Mouse (Mus musculus) cortical plate, adult 2 months (tissue): ENCODE measurements around the gene Adh1.

Experiments
- CTCF ChIP-seq: fragments of 200-500 bp; IDR thresholded peaks from 2 replicates; pipeline ENCODE4 v1.5.1; 2011; ENCODE audit warnings: mild to moderate bottlenecking, control low read depth, low read length; ENCODE audit not compliant: insufficient read depth; ENCODE audit errors: extremely low read depth
- POLR2A ChIP-seq: fragments of 200-500 bp; IDR thresholded peaks from 2 replicates; pipeline ENCODE4 v1.6.1; 2011; ENCODE audit warnings: mild to moderate bottlenecking, low read length, control low read depth; ENCODE audit not compliant: insufficient read depth; ENCODE audit errors: extremely low read depth

GRCm38 (mm10) chr3:138246511-138247020 lies 14.2 kb upstream of the Adh1 start:
- TF ChIP-seq POLR2A: no peak
- no peak for TF ChIP-seq CTCF
